Mouse (Mus musculus) layer of hippocampus, adult 9-10 months (tissue): ENCODE measurements around the gene Fxr1.
A peak's percentile ranks its signal among the peaks of the same experiment; 100 is the strongest.
"Not testable (repeated sequence)": the region's sequence is repeated elsewhere in the genome, so short reads cannot be mapped to it uniquely, and the experiment has no call there.

Source experiments
- DNase-seq: peaks from one replicate; pipeline ENCODE4 v3.0.0; 2022; ENCODE audit warnings: low spot score

Fxr1 gene

GRCm38 (mm10) chr3:34062352-34062751, 42.6 kb downstream of the Fxr1 start:
- no peak for DNase-seq

- DNase-seq: not testable (repeated sequence)
These were observed 49.2 kb downstream of the Fxr1 start for GRCm38 (mm10) chr3:34068943-34069342.

- DNase-seq: no peak
These were observed 53.0 kb downstream of the Fxr1 start for GRCm38 (mm10) chr3:34072726-34073125.

- no peak for DNase-seq
These were observed 56.5 kb downstream of the Fxr1 start for GRCm38 (mm10) chr3:34076058-34076759.

- DNase-seq: peak; percentile 78
These were observed 61.3 kb downstream of the Fxr1 start, which contains the start of gene Dnajc19 for GRCm38 (mm10) chr3:34080900-34081662. Gene Dnajc19 (minus strand): TSS chr3:34081321.

- no peak for DNase-seq
These were observed 62.2 kb downstream of the Fxr1 start for GRCm38 (mm10) chr3:34081929-34082328.

GRCm38 (mm10) chr3:34083655-34084054, 63.9 kb downstream of the Fxr1 start:
- DNase-seq: no peak

- no peak for DNase-seq
These were observed 83.1 kb downstream of the Fxr1 start for GRCm38 (mm10) chr3:34102891-34103290.

GRCm38 (mm10) chr3:34103902-34104672, 84.3 kb downstream of the Fxr1 start:
- DNase-seq: no peak

GRCm38 (mm10) chr3:34106421-34106820, 86.7 kb downstream of the Fxr1 start:
- DNase-seq: no peak

- no peak for DNase-seq
These were observed 87.9 kb downstream of the Fxr1 start for GRCm38 (mm10) chr3:34107631-34108030.

- DNase-seq: no peak
These were observed 92.4 kb downstream of the Fxr1 start for GRCm38 (mm10) chr3:34111941-34112685.

GRCm38 (mm10) chr3:34115806-34116205, 96.1 kb downstream of the Fxr1 start:
- peak; percentile 15 for DNase-seq

GRCm38 (mm10) chr3:34119869-34120268, 100.1 kb downstream of the Fxr1 start:
- no peak for DNase-seq
